Mouse (Mus musculus): ENCODE data around the gene Ffar3. TPM values are rescaled to one million over a fixed set of nuclear protein-coding genes. Genes with fewer than 3 reads are reported as not detected.
A peak's percentile ranks its signal among the peaks of the same experiment; 100 is the strongest.

Ffar3 gene
- polyA plus RNA-seq, 1 experiment from 2014 or later: 0.13 TPM

- Histone ChIP-seq H3K36me3 (no peaks in the 10 kb centered on the region), H3K4me3 (no peak overlapping the region), H3K27me3 (0 out of 2 replicates have a peak, but pooled peaks cover 8% of the 10 kb centered on the region), H3K4me2 (peak overlapping the region; percentile 33), H3K9me3 (no peaks in the 10 kb centered on the region), H3K27ac (no peak overlapping the region), H3K9ac (no peak overlapping the region), H3K4me1 (replicated peaks) (no peaks in the 10 kb centered on the region)
- WGBS: 31% methylated on average over 15 of the region's 15 CpGs
- no peak for ATAC-seq (ENCODE audit: low FRiP score)
Observed at GRCm38 (mm10) chr7:30873083-30873482, 17.1 kb upstream of the Ffar3 start.

DNA sequence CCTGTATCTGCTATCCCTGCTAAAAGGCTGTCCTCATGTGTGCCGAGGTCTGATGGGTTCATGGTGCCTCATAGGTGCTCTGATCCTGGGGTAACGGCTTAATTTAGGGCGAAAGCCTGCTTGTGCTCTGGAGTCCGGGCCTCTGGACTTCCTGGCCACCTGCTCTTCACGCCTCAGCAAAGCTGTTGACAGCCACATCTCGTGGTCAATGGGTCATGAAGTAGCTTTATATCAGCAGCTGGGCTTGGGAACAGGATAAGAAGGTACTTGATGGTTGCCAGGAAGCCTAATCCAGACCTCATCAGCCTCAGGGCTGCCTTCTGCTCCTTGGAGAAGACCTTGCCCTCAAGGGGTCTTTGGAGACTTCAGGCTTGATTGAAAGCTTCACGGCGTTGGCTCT, 7.4 kb upstream of the Ffar3 start:
- Histone ChIP-seq H3K4me2 (no peak overlapping the region), H3K27me3 (no peaks in the 10 kb centered on the region), H3K9me3 (no peaks in the 10 kb centered on the region), H3K4me1 (replicated peaks) (no peaks in the 10 kb centered on the region), H3K4me3 (no peak overlapping the region), H3K36me3 (no peaks in the 10 kb centered on the region), H3K27ac (no peak overlapping the region), H3K9ac (no peak overlapping the region)
- 76% methylated on average over 8 of the region's 8 CpGs for WGBS
- no peak for ATAC-seq (ENCODE audit: low FRiP score)

- Histone ChIP-seq H3K4me2 (no peak within 1 kb of the TSS), H3K27ac (no peak within 1 kb of the TSS), H3K4me1 (replicated peaks) (no peaks in the 10 kb centered on the region), H3K36me3 (no peaks in the 10 kb centered on the region), H3K9ac (0 out of 2 replicates have a peak within 1 kb of the TSS, but pooled peaks have one; percentile 13), H3K9me3 (no peaks in the 10 kb centered on the region), H3K27me3 (no peaks in the 10 kb centered on the region), H3K4me3 (no peak within 1 kb of the TSS)
- ATAC-seq (ENCODE audit: low FRiP score): no peak
- 91% methylated on average over 12 of the region's 12 CpGs for WGBS
Observed at GRCm38 (mm10) chr7:30861464-30861863, 5.5 kb upstream of the Ffar3 start, which contains the start of gene Ffar1. Gene Ffar1 (minus strand): TSS chr7:30861564.

- H3K9me3 ChIP-seq: no peaks in the 10 kb centered on the region
- peak overlapping the region; percentile 50 for H3K4me2 ChIP-seq
- H3K9ac ChIP-seq: peak overlapping the region; percentile 53; the same call in 1 of the 2 replicates
- H3K27me3 ChIP-seq: 0 out of 2 replicates have a peak, but pooled peaks cover 4% of the 10 kb centered on the region
- H3K27ac ChIP-seq: no peak overlapping the region
- no peaks in the 10 kb centered on the region for H3K36me3 ChIP-seq
- peak; percentile 78 for ATAC-seq (ENCODE audit: low FRiP score)
- 14% methylated on average over 14 of the region's 16 CpGs for WGBS
- H3K4me1 ChIP-seq (replicated peaks): no peaks in the 10 kb centered on the region
- H3K4me3 ChIP-seq: peak overlapping the region; percentile 27
Observed at GRCm38 (mm10) chr7:30859635-30860402, 3.8 kb upstream of the Ffar3 start.

DNA sequence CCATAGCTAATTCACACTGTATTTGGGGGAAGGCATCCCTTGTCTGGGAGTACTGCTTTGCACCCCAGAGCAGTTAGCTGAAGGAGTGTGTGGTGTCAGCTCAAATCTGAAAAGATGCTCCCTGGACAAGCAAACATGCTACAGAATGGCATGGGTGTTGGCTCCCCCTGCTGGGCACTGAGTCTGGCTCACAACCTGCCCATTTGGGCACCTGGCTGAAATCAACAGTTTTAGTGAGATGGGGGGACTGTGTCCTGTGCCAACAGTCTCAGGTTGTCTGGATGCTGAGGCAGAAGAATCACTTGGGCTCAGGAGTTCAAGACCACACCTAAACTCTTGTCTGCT, 3.3 kb upstream of the Ffar3 start:
- Histone ChIP-seq H3K4me2 (peak overlapping the region; percentile 50; the same call in 1 of the 2 replicates), H3K4me1 (replicated peaks) (no peaks in the 10 kb centered on the region), H3K4me3 (no peak overlapping the region), H3K36me3 (no peaks in the 10 kb centered on the region), H3K9ac (no peak overlapping the region), H3K27me3 (0 out of 2 replicates have a peak, but pooled peaks cover 4% of the 10 kb centered on the region), H3K9me3 (no peaks in the 10 kb centered on the region), H3K27ac (no peak overlapping the region)
- peak; percentile 72 for ATAC-seq (ENCODE audit: low FRiP score)

DNA sequence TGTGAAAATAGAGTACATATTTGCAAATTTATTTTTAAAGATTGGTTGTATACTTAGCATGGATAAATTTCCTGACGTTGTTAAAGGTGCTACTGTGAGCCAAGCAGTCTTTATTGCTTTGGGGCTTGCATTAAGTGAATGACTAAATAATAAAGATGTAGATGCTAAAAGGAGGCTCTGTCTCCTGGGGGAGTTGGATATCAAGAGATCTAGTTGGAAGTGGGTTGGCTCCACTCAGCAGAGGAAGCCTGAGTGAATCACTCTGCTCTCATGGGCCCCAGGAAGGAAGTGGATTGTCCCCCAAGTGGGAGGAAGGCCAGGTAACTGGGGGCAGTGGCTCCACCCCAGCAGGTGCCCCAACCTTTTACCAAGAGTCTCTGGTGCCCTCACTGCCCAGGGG, 1.8 kb upstream of the Ffar3 start:
- 77% methylated on average over 1 of the region's 1 CpGs for WGBS
- H3K4me1 ChIP-seq (replicated peaks): no peaks in the 10 kb centered on the region
- H3K9me3 ChIP-seq: no peaks in the 10 kb centered on the region
- no peak for ATAC-seq (ENCODE audit: low FRiP score)
- H3K27me3 ChIP-seq: 0 out of 2 replicates have a peak, but pooled peaks cover 4% of the 10 kb centered on the region
- H3K27ac ChIP-seq: no peak overlapping the region
- no peak overlapping the region for H3K4me2 ChIP-seq
- no peak overlapping the region for H3K9ac ChIP-seq
- H3K4me3 ChIP-seq: no peak overlapping the region
- H3K36me3 ChIP-seq: no peaks in the 10 kb centered on the region

- no peak for ATAC-seq (ENCODE audit: low FRiP score)
- 88% methylated on average over 1 of the region's 1 CpGs for WGBS
- H3K4me2 ChIP-seq: no peak overlapping the region
Observed at GRCm38 (mm10) chr7:30851421-30851820, 4.6 kb downstream of the Ffar3 start.

GRCm38 (mm10) chr7:30847934-30848333, 8.0 kb downstream of the Ffar3 start:
- no peak overlapping the region for H3K27ac ChIP-seq
- WGBS: 79% methylated on average over 6 of the region's 6 CpGs
- H3K9ac ChIP-seq: no peak overlapping the region
- H3K4me3 ChIP-seq: no peak overlapping the region
- peaks cover 18% of the 10 kb centered on the region for H3K4me1 ChIP-seq (replicated peaks)
- H3K4me2 ChIP-seq: no peak overlapping the region
- H3K9me3 ChIP-seq: no peaks in the 10 kb centered on the region
- ATAC-seq (ENCODE audit: low FRiP score): no peak
- H3K36me3 ChIP-seq: no peaks in the 10 kb centered on the region
- no peaks in the 10 kb centered on the region for H3K27me3 ChIP-seq

More at GRCm38 (mm10) chr7:30851421-30851820, 4.6 kb downstream of the Ffar3 start:
- Histone ChIP-seq H3K27ac (no peak overlapping the region), H3K36me3 (no peaks in the 10 kb centered on the region), H3K9me3 (no peaks in the 10 kb centered on the region), H3K9ac (no peak overlapping the region), H3K27me3 (0 out of 2 replicates have a peak, but pooled peaks cover 4% of the 10 kb centered on the region), H3K4me3 (no peak overlapping the region), H3K4me1 (replicated peaks) (no peaks in the 10 kb centered on the region)

DNA sequence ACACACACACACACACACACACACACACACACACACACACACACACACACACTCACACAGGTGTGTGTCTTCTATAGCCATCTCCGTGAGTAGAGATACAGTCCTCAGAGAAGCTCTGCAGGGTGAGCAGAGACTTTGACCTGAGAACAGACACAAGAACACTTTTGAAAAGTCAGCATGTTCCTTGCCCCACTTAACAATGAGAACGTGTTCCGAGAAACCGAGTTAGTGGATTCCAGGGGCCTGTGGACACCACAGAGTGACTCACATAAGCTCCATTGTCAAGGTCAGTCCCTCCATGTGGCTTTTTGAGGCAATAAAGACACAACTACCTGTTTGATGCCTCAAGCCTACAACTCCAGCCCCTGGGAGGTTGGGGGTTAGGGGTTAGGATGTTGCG, 8.6 kb downstream of the Ffar3 start:
- Histone ChIP-seq H3K4me1 (replicated peaks) (peaks cover 18% of the 10 kb centered on the region), H3K4me2 (no peak overlapping the region), H3K27ac (no peak overlapping the region), H3K27me3 (no peaks in the 10 kb centered on the region), H3K36me3 (no peaks in the 10 kb centered on the region), H3K9me3 (no peaks in the 10 kb centered on the region), H3K4me3 (no peak overlapping the region), H3K9ac (no peak overlapping the region)
- WGBS: 80% methylated on average over 5 of the region's 5 CpGs
- no peak for ATAC-seq (ENCODE audit: low FRiP score)

- H3K4me3 ChIP-seq: no peak overlapping the region
- WGBS: 77% methylated on average over 2 of the region's 2 CpGs
- peaks cover 18% of the 10 kb centered on the region for H3K4me1 ChIP-seq (replicated peaks)
Observed at GRCm38 (mm10) chr7:30846505-30847053, 9.4 kb downstream of the Ffar3 start.

GRCm38 (mm10) chr7:30844676-30845297, 11.2 kb downstream of the Ffar3 start:
- WGBS: 27% methylated on average over 7 of the region's 7 CpGs
- ATAC-seq (ENCODE audit: low FRiP score): peak; percentile 75
- H3K4me3 ChIP-seq: no peak overlapping the region
- H3K4me2 ChIP-seq: no peak overlapping the region
- H3K9me3 ChIP-seq: no peaks in the 10 kb centered on the region
- no peak overlapping the region for H3K9ac ChIP-seq
- no peaks in the 10 kb centered on the region for H3K27me3 ChIP-seq
- peak overlapping the region; percentile 78 for H3K27ac ChIP-seq
- peaks cover 18% of the 10 kb centered on the region for H3K4me1 ChIP-seq (replicated peaks)
- no peaks in the 10 kb centered on the region for H3K36me3 ChIP-seq

More at GRCm38 (mm10) chr7:30846505-30847053, 9.4 kb downstream of the Ffar3 start:
- Histone ChIP-seq H3K9me3 (no peaks in the 10 kb centered on the region), H3K9ac (no peak overlapping the region), H3K27me3 (no peaks in the 10 kb centered on the region), H3K4me2 (no peak overlapping the region), H3K36me3 (no peaks in the 10 kb centered on the region), H3K27ac (no peak overlapping the region)
- no peak for ATAC-seq (ENCODE audit: low FRiP score)

- Histone ChIP-seq H3K9me3 (no peaks in the 10 kb centered on the region), H3K4me1 (replicated peaks) (peaks cover 18% of the 10 kb centered on the region), H3K4me3 (no peak overlapping the region), H3K36me3 (no peaks in the 10 kb centered on the region), H3K27ac (no peak overlapping the region), H3K4me2 (no peak overlapping the region), H3K9ac (no peak overlapping the region), H3K27me3 (no peaks in the 10 kb centered on the region)
- WGBS: 87% methylated on average over 5 of the region's 5 CpGs
- ATAC-seq (ENCODE audit: low FRiP score): no peak
Observed at GRCm38 (mm10) chr7:30842092-30842491, 13.9 kb downstream of the Ffar3 start.

Measured in hindbrain, embryonic 13.5 days (tissue).